Mouse (Mus musculus) MEL (cell line): ENCODE data around the gene Tada2a. TPM values are rescaled to one million over a fixed set of nuclear protein-coding genes. Genes with fewer than 3 reads are reported as not detected.

ENCODE experiments used
- DNase-seq: peaks from one replicate; pipeline ENCODE4 v3.0.0; 2011; ENCODE audit warnings: low read depth, low spot score
- H3K27ac ChIP-seq: 2 replicates; pipeline ENCODE4 v1.5.1; 2012; ENCODE audit warnings: low read depth, mild to moderate bottlenecking, control low read depth, low read length, moderate library complexity; ENCODE audit not compliant: control insufficient read depth
- H3K27me3 ChIP-seq, 2 experiments: fragments of 150-350 bp in 1 of 2; sonication (generic) in 1 of 2; 2 replicates each; pipeline ENCODE4 v1.6.1; 2012; ENCODE audit warnings: low read length in 2 of 2, mild to moderate bottlenecking in 2 of 2, improper control_type of control experiment in 1 of 2, moderate library complexity in 1 of 2; ENCODE audit not compliant: insufficient read depth in 2 of 2, control insufficient read depth in 1 of 2
- H3K36me3 ChIP-seq, 2 experiments: 2 replicates each; pipeline ENCODE4 v1.6.1; 2012 to 2014; ENCODE audit warnings: low read length in 2 of 2, improper control_type of control experiment in 1 of 2, inconsistent platforms in 1 of 2, mild to moderate bottlenecking in 1 of 2; ENCODE audit not compliant: insufficient read depth in 2 of 2, control insufficient read depth in 1 of 2
- H3K4me1 ChIP-seq, 2 experiments: fragments of 150-350 bp in 1 of 2; sonication (generic) in 1 of 2; 2 replicates each; pipeline ENCODE4 v1.6.1; 2012; ENCODE audit warnings: low read length in 2 of 2, improper control_type of control experiment in 1 of 2, mild to moderate bottlenecking in 1 of 2; ENCODE audit not compliant: insufficient read depth in 2 of 2, control insufficient read depth in 1 of 2
- H3K4me3 ChIP-seq, 2 experiments: fragments of 150-350 bp in 1 of 2; sonication (generic) in 1 of 2; 2 replicates each; pipeline ENCODE4 v1.5.1; 2012; ENCODE audit warnings: low read depth in 2 of 2, low read length in 2 of 2, mild to moderate bottlenecking in 2 of 2, moderate library complexity in 2 of 2, control low read depth in 1 of 2, improper control_type of control experiment in 1 of 2; ENCODE audit not compliant: control insufficient read depth in 1 of 2, insufficient read depth in 1 of 2
- H3K79me2 ChIP-seq: 2 replicates; pipeline ENCODE4 v1.6.1; 2012; ENCODE audit warnings: mild to moderate bottlenecking, low read length, moderate library complexity; ENCODE audit not compliant: control insufficient read depth, poor library complexity, insufficient read depth
- H3K9ac ChIP-seq: 2 replicates; pipeline ENCODE4 v1.6.1; 2012; ENCODE audit warnings: low read depth, mild to moderate bottlenecking, control low read depth, low read length, moderate library complexity; ENCODE audit not compliant: control insufficient read depth, poor library complexity, severe bottlenecking
- H3K9me3 ChIP-seq: fragments of 150-350 bp; sonication (generic); replicated peaks from 2 replicates; pipeline ENCODE4 v1.6.1; 2012; ENCODE audit warnings: mild to moderate bottlenecking, low read length, improper control_type of control experiment, moderate library complexity; ENCODE audit not compliant: insufficient read depth
- CTCF ChIP-seq, 3 experiments: IDR thresholded peaks in 2 of 3; conservative IDR thresholded peaks in 1 of 3; 2 replicates each; pipeline ENCODE4 v1.5.1; 2011 to 2012; ENCODE audit warnings: low read length in 3 of 3, low read depth in 2 of 3, mild to moderate bottlenecking in 2 of 3, improper control_type of control experiment in 1 of 3, inconsistent platforms in 1 of 3, mixed read lengths in 1 of 3, moderate library complexity in 1 of 3; ENCODE audit not compliant: control insufficient read depth in 1 of 3, insufficient read depth in 1 of 3, poor library complexity in 1 of 3, severe bottlenecking in 1 of 3
- MAX ChIP-seq: IDR thresholded peaks from 2 replicates; pipeline ENCODE4 v1.6.1; 2011; ENCODE audit warnings: low read length, improper control_type of control experiment
- POLR2AphosphoS5 ChIP-seq: IDR thresholded peaks from 2 replicates; pipeline ENCODE4 v1.6.1; 2012; ENCODE audit warnings: low read depth, borderline replicate concordance, mild to moderate bottlenecking, inconsistent platforms, low read length, moderate library complexity, mixed read lengths
- RAD21 ChIP-seq: IDR thresholded peaks from 2 replicates; pipeline ENCODE4 v1.6.1; 2011; ENCODE audit warnings: mild to moderate bottlenecking, low read depth, low read length, improper control_type of control experiment
- SMC3 ChIP-seq: IDR thresholded peaks from 2 replicates; pipeline ENCODE4 v1.6.1; 2011; ENCODE audit warnings: low read depth, low read length, improper control_type of control experiment
- ZNF384 ChIP-seq: IDR thresholded peaks from 2 replicates; pipeline ENCODE4 v1.6.1; 2012; ENCODE audit warnings: low read depth, mild to moderate bottlenecking, inconsistent platforms, low read length, improper control_type of control experiment
- polyA plus RNA-seq, 2 experiments: library from polyadenylated mRNA; stranded (reverse) in 1 of 2; unstranded in 1 of 2; fragments of >175 nt in 1 of 2; fragments of >200 nt in 1 of 2; gene quantifications; 2 replicates each; pipeline versions ENCODE4 v1.2.1 to v1.2.4; 2012; ENCODE audit warnings: low replicate concordance in 2 of 2, low read depth in 1 of 2; ENCODE audit not compliant: insufficient read length in 2 of 2, insufficient read depth in 1 of 2, missing spikeins in 1 of 2
- total RNA-seq: library from RNA; depleted of rRNA; stranded (reverse); fragments of 300-350 nt; gene quantifications from 2 replicates; pipeline ENCODE4 v1.2.3, GENCODE M21; 2012; rRNA removed

Tada2a gene
- total and polyA plus RNA-seq, 3 experiments = 35.9 to 37.8 TPM; not detected in 1

DNA sequence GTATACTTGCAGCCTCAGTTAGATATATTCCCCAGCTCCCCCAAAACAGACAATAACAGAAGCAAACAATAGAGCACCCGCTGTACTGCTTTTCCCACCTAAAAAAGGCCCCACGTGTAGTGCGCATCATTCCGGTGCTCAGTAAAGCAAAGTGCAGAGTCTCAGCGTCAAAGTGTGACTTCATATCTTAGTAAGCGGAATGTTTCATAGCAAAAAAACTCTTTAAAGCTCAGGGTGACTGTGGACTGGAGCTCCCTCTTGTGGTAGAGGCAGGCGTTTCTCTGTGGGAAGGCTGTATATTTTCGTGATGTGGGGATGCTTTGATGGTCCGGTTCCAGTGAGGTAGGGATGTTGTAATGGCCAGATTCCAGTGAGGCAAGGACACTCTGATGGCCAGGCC, 97.4 kb downstream of the Tada2a start:
- Histone ChIP-seq H3K4me3 (no peak overlapping the region), H3K4me1 (no peaks in the 10 kb centered on the region), H3K36me3 (peaks cover 0 to 4% of the 10 kb centered on the region in 2 experiments; a peak in 2 of 4 replicates), H3K9ac (no peak overlapping the region), H3K79me2 (no peaks in the 10 kb centered on the region), H3K27me3 (no peaks in the 10 kb centered on the region), H3K27ac (no peak overlapping the region), H3K9me3 (no peaks in the 10 kb centered on the region)
- TF ChIP-seq ZNF384 (peak; percentile 53; the same call in 1 of the 2 replicates), MAX (no peak), RAD21 (peak; percentile 67), SMC3 (peak; percentile 50), POLR2AphosphoS5 (no peak), CTCF (IDR thresholded peaks at IDR 0.05 in 2 of 3, conservative IDR thresholded peaks at IDR 0.05 in 1 of 3; ENCODE audit: control insufficient read depth in 1 of 3, insufficient read depth in 1 of 3, low read depth in 2 of 3, low read length in 3 of 3, poor library complexity in 1 of 3, severe bottlenecking in 1 of 3) (peak; percentile 81 to 93 (median 86))
- DNase-seq = peak; percentile 64

Other genes with a start within 250 kb of the Tada2a start
- gene Ddx52, start 187.5 kb downstream of the Tada2a start, total RNA-seq = 57.0 and 58.6 TPM in 2 replicates
- 10 to 100 TPM in 1 of 2 experiments, not detected in 1; 48.2 TPM for gene Ddx52, start 187.5 kb downstream of the Tada2a start, polyA plus RNA-seq
- gene Synrg, start 165.2 kb downstream of the Tada2a start, total RNA-seq = 22.8 and 24.7 TPM in 2 replicates
- 10 to 100 TPM; 26.4 to 75.3 TPM for gene Synrg, start 165.2 kb downstream of the Tada2a start, polyA plus RNA-seq
- 6.6 and 7.9 TPM in 2 replicates for gene Dusp14, start 60.3 kb downstream of the Tada2a start, total RNA-seq
- 1 to 10 TPM in 1 of 2 experiments, not detected in 1; 9.7 TPM for gene Dusp14, start 60.3 kb downstream of the Tada2a start, polyA plus RNA-seq
- gene Acaca, start 72 bp upstream of the Tada2a start, total RNA-seq = 52.0 and 61.5 TPM in 2 replicates
- 10 to 100 TPM; 32.0 to 33.9 TPM for gene Acaca, start 72 bp upstream of the Tada2a start, polyA plus RNA-seq
- gene Gm11437, start 37.9 kb upstream of the Tada2a start, total RNA-seq = not detected in 2 replicates
- not detected for gene Gm11437, start 37.9 kb upstream of the Tada2a start, polyA plus RNA-seq